Mouse (Mus musculus) embryo, embryonic 11.5 days (tissue): ENCODE measurements around the gene Arl4a.

Experiments used
- DNase-seq: peaks from one replicate; pipeline ENCODE4 v3.0.0-alpha.2; 2012; ENCODE audit warnings: low read depth, low spot score

Gene Arl4a

GRCm38 (mm10) chr12:40037876-40038463 lies at the start of gene Arl4a:
TSS of gene Arl4a (minus strand) at chr12:40038025.
- peak; percentile 86 for DNase-seq

- DNase-seq = no peak
These were observed 48.0 kb upstream of the Arl4a start for GRCm38 (mm10) chr12:40085731-40086322.

- peak; percentile 17 for DNase-seq
These were observed 44.8 kb upstream of the Arl4a start for GRCm38 (mm10) chr12:40082453-40083238.

- DNase-seq = no peak
These were observed 44.2 kb upstream of the Arl4a start for GRCm38 (mm10) chr12:40082048-40082447.

- no peak for DNase-seq
These were observed 35.8 kb upstream of the Arl4a start for GRCm38 (mm10) chr12:40073660-40074059.

- DNase-seq = no peak
These were observed 9.2 kb upstream of the Arl4a start for GRCm38 (mm10) chr12:40047024-40047423.

GRCm38 (mm10) chr12:40043816-40044585 lies 6.2 kb upstream of the Arl4a start:
- no peak for DNase-seq

GRCm38 (mm10) chr12:40040067-40040466 lies 2.2 kb upstream of the Arl4a start:
- no peak for DNase-seq

GRCm38 (mm10) chr12:40037226-40037813 lies 505 bp downstream of the Arl4a start:
- peak; percentile 95 for DNase-seq

- no peak for DNase-seq
These were observed 1.2 kb downstream of the Arl4a start for GRCm38 (mm10) chr12:40036666-40037065.

- DNase-seq = no peak
These were observed 2.3 kb downstream of the Arl4a start for GRCm38 (mm10) chr12:40035506-40035905.

- DNase-seq = no peak
These were observed 8.6 kb downstream of the Arl4a start for GRCm38 (mm10) chr12:40029201-40029600.

- DNase-seq = no peak
These were observed 10.0 kb downstream of the Arl4a start for GRCm38 (mm10) chr12:40027846-40028245.

GRCm38 (mm10) chr12:40027444-40027843 lies 10.4 kb downstream of the Arl4a start:
- DNase-seq = no peak

GRCm38 (mm10) chr12:40023918-40024317 lies 13.9 kb downstream of the Arl4a start:
- no peak for DNase-seq

GRCm38 (mm10) chr12:40023014-40023642 lies 14.7 kb downstream of the Arl4a start:
- DNase-seq = no peak

GRCm38 (mm10) chr12:40022344-40022743 lies 15.5 kb downstream of the Arl4a start:
- DNase-seq = no peak

- no peak for DNase-seq
These were observed 19.8 kb downstream of the Arl4a start for GRCm38 (mm10) chr12:40017955-40018505.

- no peak for DNase-seq
These were observed 21.0 kb downstream of the Arl4a start for GRCm38 (mm10) chr12:40016648-40017460.

- no peak for DNase-seq
These were observed 21.8 kb downstream of the Arl4a start for GRCm38 (mm10) chr12:40016068-40016467.
